Mouse (Mus musculus) liver, embryonic 14.5 days (tissue): ENCODE results near the gene Tmem82. TPM values are rescaled to one million over a fixed set of nuclear protein-coding genes. Genes with fewer than 3 reads are reported as not detected.

Source experiments
- ATAC-seq: fragments of 200-750 bp; cut with Nextera tagmentation; 2 replicates; pipeline ENCODE4 v1.8.0; 2017; ENCODE audit warnings: moderate number of reproducible peaks, mild to moderate bottlenecking, moderate library complexity; ENCODE audit not compliant: insufficient read depth
- DNase-seq, 3 experiments: peaks; one replicate each; pipeline ENCODE4 v3.0.0-alpha.2; 2012 to 2013; ENCODE audit warnings: low read depth in 3 of 3, low spot score in 3 of 3
- H3K27ac ChIP-seq: fragments of 300-500 bp; sonication (generic); 2 replicates; pipeline ENCODE4 v1.5.1; 2014; ENCODE audit warnings: moderate library complexity, mild to moderate bottlenecking, control low read depth, inconsistent platforms
- H3K27me3 ChIP-seq: fragments of 300-500 bp; sonication (generic); 2 replicates; pipeline ENCODE4 v1.6.1; 2014; ENCODE audit warnings: mild to moderate bottlenecking, low read length, moderate library complexity; ENCODE audit not compliant: control insufficient read depth, insufficient read depth
- H3K36me3 ChIP-seq: fragments of 300-500 bp; sonication (generic); replicated peaks from 2 replicates; pipeline ENCODE4 v1.6.1; 2014; ENCODE audit warnings: low read depth; ENCODE audit not compliant: control insufficient read depth, insufficient read depth
- H3K4me1 ChIP-seq, 2 experiments: fragments of 200-500 bp in 1 of 2; fragments of 300-500 bp in 1 of 2; sonication (generic) in 1 of 2; replicated peaks; 2 replicates each; pipeline ENCODE4 v1.6.1; 2012 to 2014; ENCODE audit warnings: antibody characterized with exemption in 1 of 2, inconsistent platforms in 1 of 2, low read length in 1 of 2; ENCODE audit not compliant: control insufficient read depth in 2 of 2, insufficient read depth in 2 of 2
- H3K4me2 ChIP-seq: fragments of 300-500 bp; sonication (generic); 2 replicates; pipeline ENCODE4 v1.6.1; 2014; ENCODE audit warnings: low read depth, mild to moderate bottlenecking, control low read depth, moderate library complexity
- H3K4me3 ChIP-seq, 2 experiments: fragments of 200-500 bp in 1 of 2; fragments of 300-500 bp in 1 of 2; sonication (generic) in 1 of 2; 2 replicates each; pipeline ENCODE4 v1.5.1; 2012 to 2014; ENCODE audit warnings: low read depth in 2 of 2, low read length in 2 of 2, mild to moderate bottlenecking in 2 of 2, control low read depth in 1 of 2, inconsistent platforms in 1 of 2, moderate library complexity in 1 of 2; ENCODE audit not compliant: insufficient read depth in 1 of 2
- H3K9ac ChIP-seq: fragments of 300-500 bp; sonication (generic); replicated peaks from 2 replicates; pipeline ENCODE4 v1.6.1; 2014; ENCODE audit warnings: mild to moderate bottlenecking, control low read depth, moderate library complexity
- H3K9me3 ChIP-seq: fragments of 300-500 bp; sonication (generic); 2 replicates; pipeline ENCODE4 v1.6.1; 2016; ENCODE audit warnings: low read length, mixed read lengths; ENCODE audit not compliant: control insufficient read depth
- CTCF ChIP-seq: IDR thresholded peaks from 2 replicates; pipeline ENCODE4 v1.5.1; 2016; ENCODE audit warnings: antibody characterized with exemption, low read depth, control low read depth
- EP300 ChIP-seq: IDR thresholded peaks from 2 replicates; pipeline ENCODE4 v1.6.1; 2016; ENCODE audit warnings: antibody characterized with exemption, low read depth
- WGBS: fragments of 180-500 bp; shearing (Covaris S2); extraction: QIAGEN DNeasy Blood & Tissue Kit; methylation state at CpG from one replicate; pipeline ENCODE4 v1.1.7; 2014; ENCODE audit not compliant: insufficient replicate concordance; 5-methylcytosine and 5-hydroxymethylcytosine counted together
- polyA plus RNA-seq, 2 experiments: library from polyadenylated mRNA; depleted of rRNA in 1 of 2; stranded (reverse) in 1 of 2; unstranded in 1 of 2; fragments of >200 nt; fragmentation: Nextera tagmentation in 1 of 2; extraction: Ambion mirVana in 1 of 2; gene quantifications; 2 replicates each; pipeline versions ENCODE4 v1.2.1 to v1.2.3; 2012 to 2014

The Tmem82 gene
- polyA plus RNA-seq, 2 experiments: 2.1 to 2.2 TPM

- Histone ChIP-seq H3K27me3 (no peaks in the 10 kb centered on the region), H3K27ac (no peak overlapping the region), H3K9ac (no peak overlapping the region), H3K4me1 (no peaks in the 10 kb centered on the region), H3K4me3 (no peak overlapping the region), H3K4me2 (no peak overlapping the region), H3K9me3 (no peaks in the 10 kb centered on the region), H3K36me3 (no peaks in the 10 kb centered on the region; the same call in 1 of the 2 replicates)
- ATAC-seq (no peak), DNase-seq (no peak)
- no peak for TF ChIP-seq EP300
- TF ChIP-seq CTCF: no peak
- WGBS: 82% methylated on average over 25 of the region's 25 CpGs
These were observed 23.8 kb upstream of the Tmem82 start for GRCm38 (mm10) chr4:141641961-141642811.

- 81% methylated on average over 7 of the region's 7 CpGs for WGBS
- no peak for ATAC-seq
- no peaks in the 10 kb centered on the region for H3K4me1 ChIP-seq
These were observed 22.9 kb upstream of the Tmem82 start for GRCm38 (mm10) chr4:141641353-141641771.

GRCm38 (mm10) chr4:141639474-141639873, 21.0 kb upstream of the Tmem82 start:
- no peak for ATAC-seq
- WGBS: 56% methylated on average over 11 of the region's 11 CpGs
- no peaks in the 10 kb centered on the region for H3K9me3 ChIP-seq
- no peak for DNase-seq
- H3K36me3 ChIP-seq: no peaks in the 10 kb centered on the region; the same call in 1 of the 2 replicates
- H3K27me3 ChIP-seq: no peaks in the 10 kb centered on the region
- H3K4me1 ChIP-seq: no peaks in the 10 kb centered on the region
- no peak overlapping the region for H3K9ac ChIP-seq
- no peak overlapping the region for H3K27ac ChIP-seq
- no peak overlapping the region for H3K4me2 ChIP-seq
- H3K4me3 ChIP-seq: no peak overlapping the region
- TF ChIP-seq EP300 (no peak), CTCF (no peak)

More at GRCm38 (mm10) chr4:141641353-141641771, 22.9 kb upstream of the Tmem82 start:
- Histone ChIP-seq H3K9me3 (no peaks in the 10 kb centered on the region), H3K4me2 (no peak overlapping the region), H3K27ac (no peak overlapping the region), H3K9ac (no peak overlapping the region), H3K36me3 (no peaks in the 10 kb centered on the region; the same call in 1 of the 2 replicates), H3K4me3 (no peak overlapping the region), H3K27me3 (no peaks in the 10 kb centered on the region)
- TF ChIP-seq CTCF (no peak), EP300 (no peak)
- no peak for DNase-seq

GRCm38 (mm10) chr4:141636693-141637092, 18.3 kb upstream of the Tmem82 start:
- DNase-seq (no peak), ATAC-seq (no peak)
- no peak overlapping the region for H3K4me3 ChIP-seq
- H3K4me1 ChIP-seq: no peaks in the 10 kb centered on the region
- no peaks in the 10 kb centered on the region; the same call in none of the 2 replicates for H3K36me3 ChIP-seq
- no peak overlapping the region for H3K27ac ChIP-seq
- TF ChIP-seq CTCF (no peak), EP300 (no peak)
- H3K27me3 ChIP-seq: no peaks in the 10 kb centered on the region
- no peak overlapping the region for H3K9ac ChIP-seq
- no peaks in the 10 kb centered on the region for H3K9me3 ChIP-seq
- 80% methylated on average over 5 of the region's 5 CpGs for WGBS
- no peak overlapping the region for H3K4me2 ChIP-seq

GRCm38 (mm10) chr4:141635991-141636390, 17.6 kb upstream of the Tmem82 start:
- no peak for TF ChIP-seq EP300
- no peak for TF ChIP-seq CTCF
- no peak overlapping the region for H3K9ac ChIP-seq
- WGBS: 78% methylated on average over 9 of the region's 9 CpGs
- ATAC-seq (no peak), DNase-seq (no peak)
- H3K27me3 ChIP-seq: no peaks in the 10 kb centered on the region
- H3K9me3 ChIP-seq: no peaks in the 10 kb centered on the region
- no peaks in the 10 kb centered on the region for H3K4me1 ChIP-seq
- H3K36me3 ChIP-seq: no peaks in the 10 kb centered on the region; the same call in none of the 2 replicates
- no peak overlapping the region for H3K4me2 ChIP-seq
- no peak overlapping the region for H3K4me3 ChIP-seq
- no peak overlapping the region for H3K27ac ChIP-seq
